Mouse (Mus musculus) left cerebral cortex, adult 2 months (tissue): ENCODE measurements around the gene Tmem72. TPM values are rescaled to one million over a fixed set of nuclear protein-coding genes. Genes with fewer than 3 reads are reported as not detected.

Experiments
- DNase-seq, 2 experiments: peaks; one replicate each; pipeline ENCODE4 v3.0.0; 2021 to 2022; ENCODE audit warnings: low spot score in 2 of 2, mixed read lengths in 1 of 2; ENCODE audit errors: extremely low spot score in 1 of 2
- H3K27ac ChIP-seq: fragments of 200-600 bp; 2 replicates; pipeline ENCODE4 v1.8.1; 2022
- H3K4me3 ChIP-seq: fragments of 200-600 bp; 2 replicates; pipeline ENCODE4 v1.8.1; 2022
- CTCF ChIP-seq: fragments of 200-600 bp; IDR thresholded peaks from 2 replicates; pipeline ENCODE4 v1.8.1; 2022; ENCODE audit warnings: antibody characterized with exemption, mild to moderate bottlenecking, moderate library complexity
- intact Hi-C: fragments of 180-260 bp; cut with DNase I; formaldehyde crosslinking; loops from one replicate; pipeline ENCODE4 v1.15.1; 2025
- microRNA-seq, 2 experiments: library from miRNA; unstranded; fragments of <30 nt; microRNA quantifications; one replicate each; pipeline ENCODE4 v1.2.0; 2021
- total RNA-seq, 2 experiments: library from RNA; stranded (reverse); gene quantifications; 2 replicates each; pipeline ENCODE4 v1.2.3; 2021

Gene Tmem72
- total RNA-seq, 2 experiments from 2014 or later = 0.29 to 0.58 TPM

GRCm38 (mm10) chr6:116639663-116640062 lies 77.0 kb downstream of the Tmem72 start:
- H3K4me3 ChIP-seq = no peak overlapping the region
- TF ChIP-seq CTCF = no peak
- no peak overlapping the region for H3K27ac ChIP-seq
- no peak for DNase-seq
- intact Hi-C loops = loop anchor here (5.0 kb wide), 1 partner anchor 263 kb away; no protein-coding TSS in a partner anchor

- H3K4me3 ChIP-seq = no peak overlapping the region
- TF ChIP-seq CTCF = no peak
- DNase-seq = no peak
- H3K27ac ChIP-seq = no peak overlapping the region
- intact Hi-C loops = no loop called here
Observed at GRCm38 (mm10) chr6:116638871-116639270, 77.8 kb downstream of the Tmem72 start.

- Histone ChIP-seq H3K4me3 (no peak overlapping the region), H3K27ac (no peak overlapping the region)
- no peak for DNase-seq
- intact Hi-C loops = no loop called here
- TF ChIP-seq CTCF = no peak
Observed at GRCm38 (mm10) chr6:116637496-116637895, 79.2 kb downstream of the Tmem72 start.

GRCm38 (mm10) chr6:116636581-116637235 lies 80.0 kb downstream of the Tmem72 start:
- TF ChIP-seq CTCF = no peak
- intact Hi-C loops = no loop called here
- H3K27ac ChIP-seq = no peak overlapping the region
- no peak overlapping the region for H3K4me3 ChIP-seq
- no peak for DNase-seq

- intact Hi-C loops = no loop called here
- peak overlapping the region; percentile 30; the same call in 1 of the 2 replicates for H3K27ac ChIP-seq
Observed at GRCm38 (mm10) chr6:116635251-116636180, 81.2 kb downstream of the Tmem72 start.

GRCm38 (mm10) chr6:116633741-116634695 lies 82.7 kb downstream of the Tmem72 start:
- TF ChIP-seq CTCF = no peak
- no peak overlapping the region for H3K4me3 ChIP-seq
- intact Hi-C loops = loop anchor here (5.0 kb wide), 1 partner anchor 1193 kb away; no protein-coding TSS in a partner anchor
- no peak overlapping the region for H3K27ac ChIP-seq
- DNase-seq = no peak

More at GRCm38 (mm10) chr6:116635251-116636180, 81.2 kb downstream of the Tmem72 start:
- no peak for DNase-seq
- TF ChIP-seq CTCF = no peak
- H3K4me3 ChIP-seq = no peak overlapping the region

GRCm38 (mm10) chr6:116632129-116632528 lies 84.6 kb downstream of the Tmem72 start:
- no peak overlapping the region for H3K4me3 ChIP-seq
- no peak overlapping the region for H3K27ac ChIP-seq
- intact Hi-C loops = loop anchor here (5.0 kb wide), 1 partner anchor 1195 kb away; no protein-coding TSS in a partner anchor
- peak; percentile 65 to 78 for DNase-seq
- peak; percentile 88 for TF ChIP-seq CTCF

- no peak overlapping the region for H3K4me3 ChIP-seq
- TF ChIP-seq CTCF = no peak
- H3K27ac ChIP-seq = no peak overlapping the region
- no peak for DNase-seq
- intact Hi-C loops = loop anchor here (5.0 kb wide), 1 partner anchor 1198 kb away; no protein-coding TSS in a partner anchor
Observed at GRCm38 (mm10) chr6:116629766-116630165, 86.9 kb downstream of the Tmem72 start.

Small RNAs within 50 kb of the gene (microRNA-seq; reads per million reads assigned to microRNA genes)
- 0 reads per million in 2 experiments for gene Mir7043

Other genes with a start within 250 kb of the Tmem72 start
- not detected for gene Olfr211, start 227.8 kb downstream of the Tmem72 start, total RNA-seq
- not detected for gene Olfr212, start 210.4 kb downstream of the Tmem72 start, total RNA-seq
- gene Olfr213, start 178.5 kb downstream of the Tmem72 start, total RNA-seq = not detected
- gene Gm5580, start 165.8 kb downstream of the Tmem72 start, total RNA-seq = 1 to 10 TPM; 1.6 TPM
- not detected for gene Olfr214, start 162.7 kb downstream of the Tmem72 start, total RNA-seq
- not detected for gene Olfr215, start 132.7 kb downstream of the Tmem72 start, total RNA-seq
- gene Zfp422, start 87.9 kb downstream of the Tmem72 start, total RNA-seq = 10 to 100 TPM; 21.9 to 24.1 TPM
- gene Depp1, start 66.3 kb downstream of the Tmem72 start, total RNA-seq = 1 to 10 TPM; 1.8 to 2.0 TPM
- 1 to 10 TPM; 4.5 to 6.0 TPM for gene Rassf4, start 43.0 kb downstream of the Tmem72 start, total RNA-seq